Mouse (Mus musculus): Measurements from ENCODE around the gene Kcnb1.

GRCm38 (mm10) chr2:167205918-167206629 lies 16.1 kb upstream of the Kcnb1 start:
- no peak for TF ChIP-seq CTCF (IDR thresholded peaks at IDR 0.05; ENCODE audit: control insufficient read depth, insufficient read depth, insufficient read length)
- TF ChIP-seq USF1 (IDR thresholded peaks at IDR 0.05; ENCODE audit: low read depth): no peak
- no peak for TF ChIP-seq MYOD1 (IDR thresholded peaks at IDR 0.05; ENCODE audit: control insufficient read depth, insufficient read length, low read depth)
- TF ChIP-seq MYOG (IDR thresholded peaks at IDR 0.05; ENCODE audit: control insufficient read depth, extremely low read depth, insufficient read length): no peak
- no peak for TF ChIP-seq MAX (IDR thresholded peaks at IDR 0.05)
- TF ChIP-seq FOSL1 (IDR thresholded peaks at IDR 0.05; ENCODE audit: insufficient read depth, low read length, poor library complexity, severe bottlenecking): no peak
- TF ChIP-seq CEBPB (IDR thresholded peaks at IDR 0.05; ENCODE audit: low read depth): no peak
